Mouse (Mus musculus) monocyte, adult 5-6 weeks (primary cell): Measurements from ENCODE around the gene 1700037C18Rik. TPM values are rescaled to one million over a fixed set of nuclear protein-coding genes. Genes with fewer than 3 reads are reported as not detected.
"Not testable (repeated sequence)": the region's sequence is repeated elsewhere in the genome, so short reads cannot be mapped to it uniquely, and the experiment has no call there.

ENCODE experiments used
- ATAC-seq: fragments of 153-309, 156-312 bp; replicated peaks from 2 replicates; pipeline ENCODE4 v1.8.0; 2017; ENCODE audit warnings: mild to moderate bottlenecking; ENCODE audit not compliant: low TSS enrichment, insufficient number of reproducible peaks, severe bottlenecking, poor library complexity, low FRiP score
- total RNA-seq: library from RNA; stranded (forward); fragments of 200-1000, 200-491, 200-594 nt; gene quantifications from 3 replicates; pipeline ENCODE4 v1.2.3, GENCODE M21; 2017

1700037C18Rik gene
- total RNA-seq, 1 experiment from 2014 or later: 0.57 TPM

GRCm38 (mm10) chr16:3884201-3885064 is 24.1 kb downstream of the 1700037C18Rik start, which contains the start of the genes Zfp597 and Gm20695:
Gene Zfp597 (minus strand): TSS chr16:3884561.
Gene Gm20695 (plus strand): TSS chr16:3884648.
- peak; percentile 96 for ATAC-seq

- no peak for ATAC-seq
Measured at GRCm38 (mm10) chr16:3876346-3876745, 32.1 kb downstream of the 1700037C18Rik start.

- ATAC-seq: peak; percentile 88
Measured at GRCm38 (mm10) chr16:3872216-3873047, 36.1 kb downstream of the 1700037C18Rik start, which contains the start of gene Naa60. Gene Naa60 (plus strand): TSS chr16:3872375.

- ATAC-seq: 0 out of 2 replicates have a peak, but pooled peaks have one; percentile 14
Measured at GRCm38 (mm10) chr16:3871815-3872214, 36.7 kb downstream of the 1700037C18Rik start.

GRCm38 (mm10) chr16:3859254-3859653 is 49.2 kb downstream of the 1700037C18Rik start:
- ATAC-seq: no peak

- ATAC-seq: no peak
Measured at GRCm38 (mm10) chr16:3855776-3856175, 52.7 kb downstream of the 1700037C18Rik start.

- ATAC-seq: no peak
Measured at GRCm38 (mm10) chr16:3854437-3855182, 53.9 kb downstream of the 1700037C18Rik start.

GRCm38 (mm10) chr16:3852586-3852985 is 55.9 kb downstream of the 1700037C18Rik start:
- ATAC-seq: no peak

GRCm38 (mm10) chr16:3851301-3851700 is 57.2 kb downstream of the 1700037C18Rik start:
- ATAC-seq: not testable (repeated sequence)

GRCm38 (mm10) chr16:3848416-3848815 is 60.1 kb downstream of the 1700037C18Rik start:
- no peak for ATAC-seq

- ATAC-seq: no peak
Measured at GRCm38 (mm10) chr16:3847871-3848270, 60.6 kb downstream of the 1700037C18Rik start.

- peak; percentile 100 for ATAC-seq
Measured at GRCm38 (mm10) chr16:3846711-3847518, 61.6 kb downstream of the 1700037C18Rik start, which contains the start of gene Zfp174. Gene Zfp174 (plus strand): TSS chr16:3847268.

Other genes with a start within 250 kb of the 1700037C18Rik start
- gene Mefv, start 190.6 kb downstream of the 1700037C18Rik start, total RNA-seq: 20.5 to 25.6 TPM (median 25.2 TPM) in 3 replicates
- gene Zfp263, start 164.6 kb downstream of the 1700037C18Rik start, total RNA-seq: 47.6 to 60.4 TPM (median 59.3 TPM) in 3 replicates
- gene Olfr15, start 77.8 kb downstream of the 1700037C18Rik start, total RNA-seq: not detected in 3 replicates
- 0.11 to 1.5 TPM (median 1.4 TPM) in 3 replicates for gene Zfp174, start 61.4 kb downstream of the 1700037C18Rik start, total RNA-seq
- 24.5 to 61.7 TPM (median 26.2 TPM) in 3 replicates for gene Naa60, start 36.3 kb downstream of the 1700037C18Rik start, total RNA-seq
- 23.7 to 35.3 TPM (median 24.2 TPM) in 3 replicates for gene Zfp597, start 24.1 kb downstream of the 1700037C18Rik start, total RNA-seq
- gene Gm20695, start 24.0 kb downstream of the 1700037C18Rik start, total RNA-seq: 1.2 TPM in 1 of 3 replicates, not detected in the others
- 12.0 to 20.1 TPM (median 12.2 TPM) in 3 replicates for gene Cluap1, start 112 bp upstream of the 1700037C18Rik start, total RNA-seq
- gene Nlrc3, start 67.9 kb upstream of the 1700037C18Rik start, total RNA-seq: 9.6 to 50.1 TPM (median 14.0 TPM) in 3 replicates
- 18.3 to 53.4 TPM (median 21.9 TPM) in 3 replicates for gene Slx4, start 95.1 kb upstream of the 1700037C18Rik start, total RNA-seq
- gene Dnase1, start 128.3 kb upstream of the 1700037C18Rik start, total RNA-seq: 0.29 TPM in 1 of 3 replicates, not detected in the others
- gene Trap1, start 169.1 kb upstream of the 1700037C18Rik start, total RNA-seq: 29.8 to 50.5 TPM (median 41.3 TPM) in 3 replicates